22 mouse cellular contexts compared by ENCODE assay signal in the genomic region with DNA sequence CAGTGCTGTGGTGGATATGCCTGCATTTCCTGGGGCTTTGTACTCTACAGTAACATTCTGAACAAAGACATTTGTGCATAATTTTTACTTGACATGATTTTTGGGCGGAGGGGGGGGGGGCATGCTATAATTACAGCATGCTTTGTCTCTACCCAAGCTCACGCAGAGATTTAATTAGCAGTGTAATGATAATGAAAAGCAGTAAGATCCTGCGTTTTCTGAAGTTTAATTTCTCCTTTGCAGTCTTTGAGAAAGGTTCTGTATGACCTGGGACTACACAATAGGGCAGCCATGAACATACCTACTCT. TPM values are rescaled to one million over a fixed set of nuclear protein-coding genes. Genes with fewer than 3 reads are reported as not detected.
DNase-seq lines count a peak whose midpoint lies in the region; ATAC-seq lines count a peak whose summit lies in the region.
"Had no signal": no experiment of that assay in that cellular context is flagged by ENCODE, and none has a peak within 500 bp of the region (broad histone marks: within the 10 kb centered on the region; RNA-seq: fewer than 3 reads in every experiment).

No protein-coding gene starts in this region.

- no peaks in the 10 kb centered on the region for H3K4me1 ChIP-seq in forebrain, embryonic 12.5 days
- H3K4me1 ChIP-seq in forebrain, embryonic 10.5 days = no peaks in the 10 kb centered on the region
- no peaks in the 10 kb centered on the region for H3K4me1 ChIP-seq in hindbrain, embryonic 13.5 days (replicated peaks)
- no peaks in the 10 kb centered on the region for H3K4me1 ChIP-seq in hindbrain, embryonic 16.5 days (ENCODE audit: control insufficient read depth, insufficient read depth, low read depth, low read length)
- H3K4me1 ChIP-seq in forebrain, embryonic 14.5 days (ENCODE audit: control insufficient read depth, insufficient read depth, low read length) = no peaks in the 10 kb centered on the region
- no peaks in the 10 kb centered on the region for H3K4me1 ChIP-seq in neural tube, embryonic 15.5 days
- H3K4me1 ChIP-seq: embryonic facial prominence, embryonic 10.5 days had no signal

- H3K4me3 ChIP-seq in forebrain, embryonic 12.5 days (replicated peaks) = no peak overlapping the region
- H3K4me3 ChIP-seq in forebrain, embryonic 10.5 days = no peak overlapping the region
- no peak overlapping the region for H3K4me3 ChIP-seq in hindbrain, embryonic 13.5 days
- no peak overlapping the region for H3K4me3 ChIP-seq in hindbrain, embryonic 16.5 days (ENCODE audit: low read length)
- no peak overlapping the region for H3K4me3 ChIP-seq in forebrain, embryonic 14.5 days (ENCODE audit: low read depth, low read length)
- H3K4me3 ChIP-seq in neural tube, embryonic 15.5 days (replicated peaks) = no peak overlapping the region
- H3K4me3 ChIP-seq: embryonic facial prominence, embryonic 10.5 days; heart, adult 2 months; heart, embryonic 15.5 days had no signal

- no peaks in the 10 kb centered on the region for H3K9me3 ChIP-seq in forebrain, embryonic 12.5 days
- H3K9me3 ChIP-seq in forebrain, embryonic 10.5 days = no peaks in the 10 kb centered on the region
- no peaks in the 10 kb centered on the region for H3K9me3 ChIP-seq in hindbrain, embryonic 13.5 days
- no peaks in the 10 kb centered on the region for H3K9me3 ChIP-seq in hindbrain, embryonic 16.5 days (ENCODE audit: control insufficient read depth, low read length)
- no peaks in the 10 kb centered on the region for H3K9me3 ChIP-seq in forebrain, embryonic 14.5 days (replicated peaks; ENCODE audit: control insufficient read depth, low read length)
- no peaks in the 10 kb centered on the region for H3K9me3 ChIP-seq in neural tube, embryonic 15.5 days (replicated peaks)
- H3K9me3 ChIP-seq: embryonic facial prominence, embryonic 10.5 days; heart, embryonic 15.5 days had no signal

- no peaks in the 10 kb centered on the region for H3K27me3 ChIP-seq in forebrain, embryonic 12.5 days
- no peaks in the 10 kb centered on the region for H3K27me3 ChIP-seq in forebrain, embryonic 10.5 days (ENCODE audit: poor library complexity, severe bottlenecking)
- H3K27me3 ChIP-seq in hindbrain, embryonic 13.5 days = no peaks in the 10 kb centered on the region
- no peaks in the 10 kb centered on the region for H3K27me3 ChIP-seq in hindbrain, embryonic 16.5 days (replicated peaks; ENCODE audit: control insufficient read depth, insufficient read depth, low read length)
- H3K27me3 ChIP-seq in forebrain, embryonic 14.5 days (replicated peaks; ENCODE audit: control insufficient read depth, insufficient read depth, low read length) = no peaks in the 10 kb centered on the region
- no peaks in the 10 kb centered on the region for H3K27me3 ChIP-seq in neural tube, embryonic 15.5 days (replicated peaks)
- H3K27me3 ChIP-seq: heart, embryonic 15.5 days had no signal

- H3K4me2 ChIP-seq in forebrain, embryonic 12.5 days = no peak overlapping the region
- H3K4me2 ChIP-seq in hindbrain, embryonic 13.5 days = no peak overlapping the region
- H3K4me2 ChIP-seq in hindbrain, embryonic 16.5 days (ENCODE audit: low read length) = no peak overlapping the region
- H3K4me2 ChIP-seq in forebrain, embryonic 14.5 days (ENCODE audit: low read length) = no peak overlapping the region
- H3K4me2 ChIP-seq in neural tube, embryonic 15.5 days = 0 out of 2 replicates have a peak overlapping the region, but pooled peaks have one; percentile 13
- H3K4me2 ChIP-seq: heart, embryonic 11.5 days; heart, embryonic 15.5 days; hindbrain, embryonic 14.5 days had no signal

- DNase-seq in forebrain, embryonic 10.5 days (ENCODE audit: extremely low spot score, low spot score) = no peak
- DNase-seq in forebrain, embryonic 14.5 days (ENCODE audit: low spot score) = peak; percentile 38
- DNase-seq in kidney, adult 18-20 months = no peak
- DNase-seq: adrenal gland, postnatal 10 days; B cell, adult 2 months; cerebellum, adult 18-20 months; cerebellum, adult 9-11 months; gastrocnemius, postnatal 14 days; heart, adult 2 months; heart, postnatal 14 days had no signal

- no peaks in the 10 kb centered on the region for H3K36me3 ChIP-seq in forebrain, embryonic 12.5 days (replicated peaks)
- H3K36me3 ChIP-seq in forebrain, embryonic 10.5 days (replicated peaks) = no peaks in the 10 kb centered on the region
- no peaks in the 10 kb centered on the region for H3K36me3 ChIP-seq in hindbrain, embryonic 13.5 days
- H3K36me3 ChIP-seq in hindbrain, embryonic 16.5 days (ENCODE audit: control insufficient read depth, insufficient read depth, low read length) = no peaks in the 10 kb centered on the region
- no peaks in the 10 kb centered on the region for H3K36me3 ChIP-seq in forebrain, embryonic 14.5 days (ENCODE audit: control insufficient read depth, insufficient read depth, low read length)
- no peaks in the 10 kb centered on the region for H3K36me3 ChIP-seq in neural tube, embryonic 15.5 days
- H3K36me3 ChIP-seq: embryonic facial prominence, embryonic 10.5 days; G1E; heart, embryonic 15.5 days had no signal

- H3K9ac ChIP-seq in forebrain, embryonic 12.5 days = no peak overlapping the region
- H3K9ac ChIP-seq in hindbrain, embryonic 13.5 days = no peak overlapping the region
- no peak overlapping the region for H3K9ac ChIP-seq in hindbrain, embryonic 16.5 days (ENCODE audit: low read depth, low read length)
- no peak overlapping the region for H3K9ac ChIP-seq in forebrain, embryonic 14.5 days (ENCODE audit: low read length)
- no peak overlapping the region for H3K9ac ChIP-seq in neural tube, embryonic 15.5 days (replicated peaks)
- H3K9ac ChIP-seq: heart, embryonic 15.5 days; hindbrain, embryonic 14.5 days had no signal

- H3K27ac ChIP-seq in forebrain, embryonic 12.5 days = 0 out of 2 replicates have a peak overlapping the region, but pooled peaks have one; percentile 10
- H3K27ac ChIP-seq in forebrain, embryonic 10.5 days = no peak overlapping the region
- H3K27ac ChIP-seq in hindbrain, embryonic 13.5 days = 0 out of 2 replicates have a peak overlapping the region, but pooled peaks have one; percentile 12
- no peak overlapping the region for H3K27ac ChIP-seq in hindbrain, embryonic 16.5 days (ENCODE audit: low read depth, low read length)
- H3K27ac ChIP-seq in forebrain, embryonic 14.5 days (ENCODE audit: low read depth, low read length) = peak overlapping the region; percentile 39; the same call in 1 of the 2 replicates
- no peak overlapping the region for H3K27ac ChIP-seq in neural tube, embryonic 15.5 days (replicated peaks)
- H3K27ac ChIP-seq: embryonic facial prominence, embryonic 10.5 days; heart, adult 2 months; heart, embryonic 15.5 days; hindbrain, embryonic 14.5 days had no signal

- ATAC-seq in forebrain, embryonic 12.5 days (ENCODE audit: low FRiP score) = no peak
- ATAC-seq in hindbrain, embryonic 13.5 days (ENCODE audit: low FRiP score) = no peak; the same call in 1 of the 2 replicates
- ATAC-seq in hindbrain, embryonic 16.5 days = no peak; the same call in 1 of the 2 replicates
- ATAC-seq in forebrain, embryonic 14.5 days = no peak
- no peak for ATAC-seq in neural tube, embryonic 15.5 days (ENCODE audit: low FRiP score)
- ATAC-seq: CD4-positive, CD25-positive, alpha-beta regulatory T cell, adult 4 months; inflammation-experienced regulatory T-cells, adult 6 months; intestine, postnatal 0 days had no signal

- WGBS in forebrain, embryonic 12.5 days = 77% methylated on average over 3 of the region's 3 CpGs
- 90% methylated on average over 3 of the region's 3 CpGs for WGBS in forebrain, embryonic 10.5 days
- WGBS in hindbrain, embryonic 13.5 days = 69% methylated on average over 3 of the region's 3 CpGs
- 59% methylated on average over 3 of the region's 3 CpGs for WGBS in hindbrain, embryonic 16.5 days
- WGBS in forebrain, embryonic 14.5 days = 48% methylated on average over 3 of the region's 3 CpGs
- WGBS in neural tube, embryonic 15.5 days = 46% methylated on average over 3 of the region's 3 CpGs

RNA-seq across cellular contexts. Expression of a gene that starts 16.7 kb away (rescaled TPM):
- polyA plus RNA-seq in forebrain, embryonic 12.5 days (2016; fragmentation: Nextera tagmentation; extraction: Ambion mirVana) = 11.7 and 11.9 TPM in 2 replicates
- 11.9 and 14.4 TPM in 2 replicates for polyA plus RNA-seq in forebrain, embryonic 10.5 days (2016; fragmentation: Nextera tagmentation; extraction: Ambion mirVana)
- 10.1 and 10.7 TPM in 2 replicates for polyA plus RNA-seq in hindbrain, embryonic 13.5 days (2015; fragmentation: Nextera tagmentation; extraction: Ambion mirVana)
- 11.4 and 12.6 TPM in 2 replicates for polyA plus RNA-seq in hindbrain, embryonic 16.5 days (2015; fragmentation: Nextera tagmentation; extraction: Ambion mirVana)
- 13.0 and 15.8 TPM in 2 replicates for polyA plus RNA-seq in forebrain, embryonic 14.5 days (2014; fragmentation: Nextera tagmentation; extraction: Ambion mirVana)
- 14.2 and 17.2 TPM in 2 replicates for polyA plus RNA-seq in neural tube, embryonic 15.5 days (2015; fragmentation: Nextera tagmentation; extraction: Ambion mirVana)
- polyA plus RNA-seq: G1E had no signal

Comparison
In these comparisons a context has a peak if more than half of its experiments do, and no peak if none do; other contexts are left out.
1. H3K27ac ChIP-seq: peak in forebrain, embryonic 12.5 days (single experiment), hindbrain, embryonic 13.5 days (single experiment) and forebrain, embryonic 14.5 days (single experiment); none in forebrain, embryonic 10.5 days (single experiment), hindbrain, embryonic 16.5 days (single experiment) and neural tube, embryonic 15.5 days (single experiment).